Mouse (Mus musculus): Measurements from ENCODE around the gene Tmem267. TPM values are rescaled to one million over a fixed set of nuclear protein-coding genes. Genes with fewer than 3 reads are reported as not detected.
"Not testable (repeated sequence)": the region's sequence is repeated elsewhere in the genome, so short reads cannot be mapped to it uniquely, and the experiment has no call there.

Tmem267 gene
- polyA plus RNA-seq, 1 experiment from 2014 or later, result 1.4 TPM

DNA sequence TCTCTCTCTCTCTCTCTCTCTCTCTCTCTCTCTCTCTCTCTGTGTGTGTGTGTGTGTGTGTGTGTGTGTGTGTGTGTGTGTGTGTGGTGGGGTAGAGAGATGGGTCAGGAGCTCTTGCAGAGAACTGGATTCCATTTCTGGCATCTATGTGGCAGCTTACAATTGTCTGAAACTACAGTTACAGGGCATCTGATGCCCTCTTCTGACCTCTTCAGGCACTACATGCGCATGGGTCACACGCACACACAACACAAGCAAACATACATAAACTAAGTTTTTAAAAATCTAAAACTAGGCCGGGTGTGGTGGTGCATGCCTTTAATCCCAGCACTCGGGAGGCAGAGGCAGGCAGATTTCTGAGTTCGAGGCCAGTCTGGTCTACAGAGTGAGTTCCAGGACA lies 138.1 kb downstream of the Tmem267 start:
- H3K9me3 ChIP-seq; H3K27me3 ChIP-seq; H3K27ac ChIP-seq; H3K4me3 ChIP-seq; H3K4me1 ChIP-seq; H3K36me3 ChIP-seq; H3K4me2 ChIP-seq; H3K9ac ChIP-seq; ATAC-seq (ENCODE audit: insufficient number of reproducible peaks, low FRiP score, low TSS enrichment, low read depth): not testable (repeated sequence)
- WGBS, result 81% methylated on average over 5 of the region's 5 CpGs

DNA sequence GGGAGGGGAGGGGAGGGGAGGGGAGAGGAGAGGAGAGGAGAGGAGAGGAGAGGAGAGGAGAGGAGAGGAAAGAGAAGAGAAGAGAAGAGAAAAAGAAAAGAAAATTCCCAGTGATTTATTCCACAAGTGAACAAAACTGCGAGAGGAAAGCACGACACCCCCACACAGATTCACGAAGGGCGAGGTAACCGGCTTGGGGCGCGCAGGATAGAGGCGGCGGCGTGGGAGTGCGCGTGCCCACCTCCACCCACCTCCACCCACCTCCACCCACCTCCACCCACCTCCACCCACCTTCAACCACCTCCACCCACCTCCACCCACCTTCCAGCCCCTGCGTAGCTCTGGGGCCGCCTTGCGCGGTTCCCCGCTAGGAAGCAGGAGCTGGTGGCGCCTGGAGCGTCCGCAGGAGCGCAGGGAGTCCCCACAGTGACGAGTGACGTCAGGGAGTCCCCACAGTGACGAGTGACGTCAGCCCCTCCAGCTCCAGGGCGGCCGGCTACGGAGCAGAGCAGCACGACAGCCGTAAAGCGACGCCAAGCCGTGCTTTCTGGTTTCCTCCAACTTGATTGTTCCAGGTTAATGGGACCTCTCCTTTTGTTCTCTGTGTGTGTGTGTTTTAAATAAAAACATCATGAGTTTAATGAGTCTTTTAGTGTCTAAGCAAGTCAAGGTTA lies 143.8 kb downstream of the Tmem267 start:
- no peak overlapping the region for H3K9ac ChIP-seq

DNA sequence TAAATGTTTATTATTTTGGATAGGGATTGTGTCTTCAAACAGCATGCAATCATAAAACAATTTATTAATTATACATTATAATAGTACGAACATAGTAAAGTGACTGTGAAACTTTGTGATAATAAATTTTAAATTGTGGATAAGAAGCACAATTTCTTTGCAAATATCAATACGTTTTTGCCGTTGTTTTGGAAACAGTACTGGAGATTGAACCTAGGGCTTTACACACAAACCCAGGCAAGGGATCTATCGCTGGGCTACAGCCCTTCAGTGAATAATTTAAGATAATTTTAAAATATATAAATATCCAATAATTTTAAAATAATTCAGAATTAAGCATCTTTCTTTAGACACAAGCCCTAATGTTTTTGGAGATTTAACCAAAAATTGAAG lies 144.3 kb downstream of the Tmem267 start:
- H3K27ac ChIP-seq, result no peak overlapping the region
- peak overlapping the region; percentile 52 for H3K4me3 ChIP-seq
- no peak for ATAC-seq (ENCODE audit: insufficient number of reproducible peaks, low FRiP score, low TSS enrichment, low read depth)

More for the DNA sequence above, 143.8 kb downstream of the Tmem267 start:
- Histone ChIP-seq H3K4me1 (no peaks in the 10 kb centered on the region), H3K4me3 (peak overlapping the region; percentile 52), H3K27me3 (no peaks in the 10 kb centered on the region; the same call in 1 of the 2 replicates), H3K36me3 (no peaks in the 10 kb centered on the region), H3K27ac (no peak overlapping the region), H3K4me2 (peak overlapping the region; percentile 54), H3K9me3 (no peaks in the 10 kb centered on the region)
- ATAC-seq (ENCODE audit: insufficient number of reproducible peaks, low FRiP score, low TSS enrichment, low read depth), result peak; percentile 84
- WGBS, result 11% methylated on average over 23 of the region's 33 CpGs

DNA sequence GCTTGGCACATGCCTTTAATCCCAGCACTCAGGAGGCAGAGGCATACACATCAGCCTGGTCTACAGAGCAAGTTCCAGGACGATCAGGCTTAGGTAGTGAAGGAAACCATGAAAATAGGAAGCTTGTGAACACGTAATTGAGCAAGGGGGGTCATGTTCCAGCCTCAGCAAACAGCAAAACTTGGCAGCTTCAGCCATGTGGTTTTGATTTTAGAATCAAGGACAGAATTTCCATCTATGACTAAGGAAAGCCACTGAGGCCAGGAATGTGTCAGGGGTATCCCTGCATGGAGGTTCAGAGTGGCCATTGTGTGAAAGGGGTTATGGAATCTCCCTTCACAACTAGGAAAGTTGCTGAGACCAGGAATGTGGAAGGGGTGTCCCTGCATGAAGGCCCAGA lies 147.7 kb downstream of the Tmem267 start:
- no peak for ATAC-seq (ENCODE audit: insufficient number of reproducible peaks, low FRiP score, low TSS enrichment, low read depth)
- Histone ChIP-seq H3K9ac (no peak overlapping the region), H3K4me2 (no peak overlapping the region), H3K4me1 (no peaks in the 10 kb centered on the region), H3K4me3 (no peak overlapping the region), H3K27ac (no peak overlapping the region), H3K9me3 (no peaks in the 10 kb centered on the region), H3K27me3 (no peaks in the 10 kb centered on the region; the same call in 1 of the 2 replicates), H3K36me3 (no peaks in the 10 kb centered on the region)
- 31% methylated on average over 2 of the region's 2 CpGs for WGBS

More for the DNA sequence above, 144.3 kb downstream of the Tmem267 start:
- Histone ChIP-seq H3K9ac (no peak overlapping the region), H3K9me3 (no peaks in the 10 kb centered on the region), H3K27me3 (no peaks in the 10 kb centered on the region; the same call in 1 of the 2 replicates), H3K36me3 (no peaks in the 10 kb centered on the region), H3K4me2 (peak overlapping the region; percentile 54), H3K4me1 (no peaks in the 10 kb centered on the region)
- WGBS, result 82% methylated on average over 4 of the region's 4 CpGs

DNA sequence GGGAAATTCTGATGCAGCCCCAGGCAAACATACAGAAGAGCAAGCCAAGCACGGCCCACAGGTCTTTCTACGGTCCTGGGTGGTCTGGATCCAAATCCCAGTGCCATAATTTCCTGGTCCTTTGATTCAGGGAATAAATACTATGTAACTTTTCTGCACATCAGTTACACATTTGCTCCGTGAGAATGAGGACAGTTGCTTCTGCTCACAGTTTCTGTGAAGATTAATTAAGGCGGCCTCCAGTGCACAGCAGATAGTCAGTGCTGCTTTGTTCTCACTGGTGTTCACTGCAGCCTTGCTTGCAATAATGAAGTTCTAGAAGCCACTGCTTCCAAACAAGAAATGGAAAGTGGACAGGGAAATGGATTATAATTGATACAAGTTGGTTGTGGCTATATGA lies 150.0 kb downstream of the Tmem267 start:
- Histone ChIP-seq H3K36me3 (no peaks in the 10 kb centered on the region), H3K4me1 (no peaks in the 10 kb centered on the region), H3K27me3 (no peaks in the 10 kb centered on the region; the same call in 1 of the 2 replicates), H3K4me2 (no peak overlapping the region), H3K27ac (no peak overlapping the region), H3K9ac (no peak overlapping the region), H3K9me3 (no peaks in the 10 kb centered on the region), H3K4me3 (no peak overlapping the region)
- 75% methylated on average over 4 of the region's 4 CpGs for WGBS
- ATAC-seq (ENCODE audit: insufficient number of reproducible peaks, low FRiP score, low TSS enrichment, low read depth), result no peak

DNA sequence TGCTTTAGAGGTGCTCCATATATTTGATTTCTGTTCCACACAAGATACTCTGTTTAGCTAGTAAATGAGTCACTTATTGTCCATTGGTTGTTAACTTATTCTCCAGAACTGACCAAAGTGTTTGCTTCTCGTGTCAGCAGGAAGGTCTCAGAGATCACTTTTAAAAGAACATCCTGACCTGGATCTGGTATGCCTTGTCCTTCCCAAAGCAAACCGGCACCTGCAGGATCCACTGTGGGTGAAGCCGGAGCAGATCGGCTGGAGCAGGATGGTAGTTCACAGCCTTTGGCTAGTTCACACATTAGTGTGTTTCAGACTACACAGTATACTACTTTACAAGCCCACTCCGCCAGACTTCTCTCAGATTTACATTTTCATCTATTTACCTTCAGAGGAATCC lies 150.6 kb downstream of the Tmem267 start:
- no peaks in the 10 kb centered on the region for H3K36me3 ChIP-seq
- no peaks in the 10 kb centered on the region; the same call in 1 of the 2 replicates for H3K27me3 ChIP-seq
- WGBS, result 81% methylated on average over 5 of the region's 5 CpGs
- H3K4me2 ChIP-seq, result no peak overlapping the region
- H3K9me3 ChIP-seq, result no peaks in the 10 kb centered on the region
- no peak for ATAC-seq (ENCODE audit: insufficient number of reproducible peaks, low FRiP score, low TSS enrichment, low read depth)
- H3K4me3 ChIP-seq, result no peak overlapping the region
- no peak overlapping the region for H3K27ac ChIP-seq
- H3K4me1 ChIP-seq, result no peaks in the 10 kb centered on the region
- H3K9ac ChIP-seq, result no peak overlapping the region

DNA sequence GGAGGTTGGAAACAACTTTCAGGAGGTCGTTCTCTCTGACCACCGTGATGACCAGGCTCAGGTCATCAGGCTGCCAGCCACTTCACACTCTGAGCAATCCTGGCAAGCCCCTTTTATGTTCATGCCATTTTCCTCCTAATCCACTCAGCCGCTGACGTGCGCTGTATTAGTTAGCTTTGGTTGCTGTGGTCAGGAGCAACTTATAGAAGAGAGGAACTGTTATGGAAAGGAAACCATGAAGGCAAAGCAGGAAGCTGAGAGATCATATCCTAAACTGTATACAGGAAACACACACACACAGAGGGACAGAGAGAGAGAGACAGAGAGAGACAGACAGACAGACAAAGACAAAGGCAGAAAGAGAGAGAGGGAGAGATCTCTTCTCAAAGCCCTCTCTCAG lies 151.5 kb downstream of the Tmem267 start:
- Histone ChIP-seq H3K9me3 (no peaks in the 10 kb centered on the region), H3K27ac (no peak overlapping the region), H3K36me3 (no peaks in the 10 kb centered on the region), H3K27me3 (no peaks in the 10 kb centered on the region), H3K9ac (no peak overlapping the region), H3K4me2 (no peak overlapping the region), H3K4me1 (no peaks in the 10 kb centered on the region), H3K4me3 (no peak overlapping the region)
- ATAC-seq (ENCODE audit: insufficient number of reproducible peaks, low FRiP score, low TSS enrichment, low read depth), result no peak
- WGBS, result 83% methylated on average over 5 of the region's 5 CpGs

DNA sequence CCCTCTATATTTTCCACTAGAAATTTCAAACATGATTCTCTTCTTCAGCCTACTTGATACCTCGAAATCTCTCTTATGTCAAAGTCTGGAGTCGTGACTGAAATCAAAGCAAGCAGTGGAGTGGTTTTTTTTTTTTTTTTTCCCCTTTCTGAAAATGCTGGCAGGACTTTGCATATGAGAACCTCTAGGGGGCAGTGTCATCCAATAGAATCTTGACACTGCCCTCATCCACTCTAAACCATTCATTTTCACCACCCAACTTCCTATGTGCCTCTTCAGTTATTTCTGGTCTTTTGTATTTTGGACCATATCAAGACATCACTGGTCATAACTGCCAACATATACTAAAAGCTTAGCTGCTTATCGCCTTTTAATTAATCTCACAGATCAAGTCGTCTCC lies 152.7 kb downstream of the Tmem267 start:
- Histone ChIP-seq H3K36me3 (no peaks in the 10 kb centered on the region), H3K9ac (no peak overlapping the region), H3K27me3 (no peaks in the 10 kb centered on the region), H3K4me1 (no peaks in the 10 kb centered on the region), H3K9me3 (no peaks in the 10 kb centered on the region), H3K4me2 (no peak overlapping the region), H3K27ac (no peak overlapping the region), H3K4me3 (no peak overlapping the region)
- ATAC-seq (ENCODE audit: insufficient number of reproducible peaks, low FRiP score, low TSS enrichment, low read depth), result no peak
- WGBS, result 30% methylated on average over 4 of the region's 4 CpGs

DNA sequence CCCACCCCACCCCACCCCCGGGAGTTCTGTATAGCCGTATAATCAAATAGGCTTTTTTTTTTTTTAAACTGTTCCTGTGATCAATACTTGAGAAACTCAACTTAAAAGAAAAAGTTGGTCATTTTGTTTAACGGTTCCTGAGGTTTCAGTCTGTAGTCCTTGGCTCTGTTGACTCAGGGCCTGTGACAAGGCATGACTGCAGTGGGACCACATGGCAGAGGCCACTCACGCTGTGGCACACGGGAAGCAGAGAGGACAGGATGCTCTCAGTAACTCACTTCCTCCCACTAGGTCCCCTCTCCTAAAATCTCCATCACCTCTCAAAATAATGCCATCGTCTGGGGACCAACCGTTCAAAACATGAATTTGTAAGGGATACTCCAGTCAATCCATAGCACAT lies 153.3 kb downstream of the Tmem267 start:
- Histone ChIP-seq H3K4me3 (no peak overlapping the region), H3K27me3 (no peaks in the 10 kb centered on the region), H3K9me3 (no peaks in the 10 kb centered on the region), H3K36me3 (no peaks in the 10 kb centered on the region), H3K9ac (no peak overlapping the region), H3K4me1 (no peaks in the 10 kb centered on the region), H3K27ac (no peak overlapping the region), H3K4me2 (no peak overlapping the region)
- 74% methylated on average over 7 of the region's 7 CpGs for WGBS
- no peak for ATAC-seq (ENCODE audit: insufficient number of reproducible peaks, low FRiP score, low TSS enrichment, low read depth)

DNA sequence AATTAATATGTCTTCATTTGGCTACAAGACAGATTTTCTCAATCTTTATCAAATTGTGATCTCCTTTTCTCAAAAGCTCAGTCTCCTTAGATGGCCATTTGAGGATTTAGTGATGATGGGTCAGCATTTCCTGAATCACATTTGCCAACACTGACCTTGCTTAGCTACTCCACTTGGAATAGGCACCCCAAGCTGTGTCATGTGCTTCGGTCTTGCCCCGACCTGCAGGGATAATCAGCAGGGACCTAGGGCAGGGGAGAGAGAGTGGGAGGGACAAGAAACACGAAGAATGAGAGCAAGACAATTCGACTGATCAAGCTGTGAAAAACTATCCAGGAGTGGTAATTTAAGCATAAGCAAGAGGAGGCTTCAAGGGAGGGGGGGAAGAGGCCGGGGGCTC lies 156.9 kb downstream of the Tmem267 start:
- Histone ChIP-seq H3K36me3 (no peaks in the 10 kb centered on the region), H3K9ac (no peak overlapping the region), H3K4me3 (no peak overlapping the region), H3K27ac (no peak overlapping the region), H3K4me2 (no peak overlapping the region), H3K27me3 (no peaks in the 10 kb centered on the region), H3K9me3 (no peaks in the 10 kb centered on the region), H3K4me1 (no peaks in the 10 kb centered on the region)
- WGBS, result 54% methylated on average over 5 of the region's 5 CpGs
- no peak for ATAC-seq (ENCODE audit: insufficient number of reproducible peaks, low FRiP score, low TSS enrichment, low read depth)

DNA sequence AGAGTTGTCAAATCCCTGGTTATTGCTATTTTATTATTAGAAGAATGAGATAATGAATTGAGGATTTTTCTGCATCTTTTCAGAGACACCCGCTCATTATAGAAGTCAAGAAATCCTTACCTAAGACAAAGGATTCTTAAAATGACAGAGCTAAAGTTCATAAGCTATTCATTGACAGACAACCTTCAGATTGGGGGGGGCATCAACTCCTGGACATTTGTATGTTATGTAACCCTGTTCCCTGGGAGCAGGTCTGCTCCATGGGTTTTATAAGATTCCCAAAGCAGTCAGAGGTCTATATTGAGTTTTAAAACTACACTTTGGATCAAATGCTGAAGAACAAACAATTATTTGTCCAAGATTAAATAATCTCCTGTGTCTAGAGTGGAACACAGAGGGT lies 158.7 kb downstream of the Tmem267 start:
- 85% methylated on average over 1 of the region's 1 CpGs for WGBS
- Histone ChIP-seq H3K9ac (no peak overlapping the region), H3K9me3 (no peaks in the 10 kb centered on the region), H3K4me2 (no peak overlapping the region), H3K36me3 (no peaks in the 10 kb centered on the region), H3K4me3 (no peak overlapping the region), H3K4me1 (no peaks in the 10 kb centered on the region), H3K27me3 (no peaks in the 10 kb centered on the region), H3K27ac (no peak overlapping the region)
- ATAC-seq (ENCODE audit: insufficient number of reproducible peaks, low FRiP score, low TSS enrichment, low read depth), result no peak

DNA sequence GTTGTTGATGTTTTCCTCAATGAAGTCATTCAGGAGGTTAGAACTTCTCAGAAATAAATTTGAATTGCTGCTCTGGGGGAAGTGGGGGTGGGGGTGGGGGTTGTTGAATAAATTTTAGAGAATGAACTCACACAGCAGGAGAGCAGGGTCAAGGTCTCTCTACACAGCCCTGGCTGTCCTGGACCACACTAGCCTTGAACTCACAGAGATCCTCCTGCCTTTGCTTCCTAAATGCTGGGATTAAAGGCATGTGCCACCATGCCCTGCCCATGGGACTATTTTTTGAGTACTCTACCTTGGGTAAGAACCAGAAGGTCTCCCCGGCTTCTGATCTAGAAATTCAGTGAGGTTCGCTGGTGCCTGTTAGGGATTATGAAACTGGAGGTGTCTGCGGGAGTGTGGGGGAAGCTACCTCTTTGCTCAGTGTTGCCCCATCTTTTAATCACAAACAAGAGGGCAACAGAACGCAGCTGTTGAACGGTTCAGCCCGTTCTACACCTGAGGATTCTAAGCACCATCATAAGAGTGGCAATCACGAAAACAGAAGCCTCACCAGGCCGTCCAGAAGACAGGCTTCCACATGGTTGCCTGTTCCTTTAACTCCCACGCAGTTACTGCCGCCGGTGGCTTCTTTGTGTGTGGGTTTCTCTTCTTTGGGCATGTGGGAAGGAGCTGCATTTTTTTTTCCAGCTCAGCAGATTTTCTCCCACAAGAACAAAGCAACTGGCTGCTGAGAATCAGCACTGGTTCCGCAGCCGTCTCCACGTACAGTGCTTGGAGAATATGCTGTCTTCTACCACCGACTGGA lies 161.3 kb downstream of the Tmem267 start:
- 54% methylated on average over 15 of the region's 15 CpGs for WGBS
- no peaks in the 10 kb centered on the region for H3K27me3 ChIP-seq
- H3K4me3 ChIP-seq, result no peak overlapping the region
- no peak overlapping the region for H3K4me2 ChIP-seq
- no peak for ATAC-seq (ENCODE audit: insufficient number of reproducible peaks, low FRiP score, low TSS enrichment, low read depth)
- H3K9me3 ChIP-seq, result no peaks in the 10 kb centered on the region
- no peaks in the 10 kb centered on the region for H3K4me1 ChIP-seq
- no peak overlapping the region for H3K9ac ChIP-seq
- no peak overlapping the region for H3K27ac ChIP-seq
- no peaks in the 10 kb centered on the region for H3K36me3 ChIP-seq

All from limb, embryonic 15.5 days (tissue).